Mouse (Mus musculus) lung, postnatal 0 days (tissue): ENCODE data around the gene Rufy2.
A peak's percentile ranks its signal among the peaks of the same experiment; 100 is the strongest.

ENCODE experiments used
- CTCF ChIP-seq: IDR thresholded peaks from 2 replicates; pipeline ENCODE4 v1.5.1; 2016; ENCODE audit warnings: antibody characterized with exemption, mild to moderate bottlenecking
- EP300 ChIP-seq: IDR thresholded peaks from 2 replicates; pipeline ENCODE4 v1.6.1; 2016; ENCODE audit warnings: antibody characterized with exemption, mild to moderate bottlenecking, control low read depth

DNA sequence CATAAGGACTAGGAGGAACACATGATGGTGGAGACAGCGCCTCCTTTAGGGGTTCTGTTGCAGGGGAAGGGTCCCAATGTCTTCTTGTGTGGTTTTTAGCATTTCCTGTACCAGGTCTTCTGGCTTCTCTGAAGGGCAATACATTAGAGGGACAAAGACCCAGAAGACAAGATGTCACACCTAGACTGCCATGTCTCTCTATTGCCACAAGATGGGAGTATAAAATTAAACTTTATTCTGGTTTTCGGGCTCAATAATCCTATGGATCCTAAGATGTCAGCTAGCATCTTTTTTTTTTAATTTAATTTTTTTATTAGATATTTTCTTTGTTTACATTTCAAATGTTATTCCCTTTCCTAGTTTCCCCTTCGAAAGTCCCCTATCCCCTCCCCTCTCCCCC, 63.1 kb downstream of the Rufy2 start:
- TF ChIP-seq EP300 = no peak
- peak; percentile 41 for TF ChIP-seq CTCF
